Mouse (Mus musculus): ENCODE measurements around the gene Col19a1.
"Not testable (repeated sequence)": the region's sequence is repeated elsewhere in the genome, so short reads cannot be mapped to it uniquely, and the experiment has no call there.

Gene Col19a1

GRCm38 (mm10) chr1:24587141-24587541 lies at the start of gene Col19a1:
TSS of gene Col19a1 (minus strand) at chr1:24587472.
- no peak for DNase-seq (ENCODE audit: low spot score in 2 of 2)

GRCm38 (mm10) chr1:24633553-24634132 lies 46.4 kb upstream of the Col19a1 start:
- DNase-seq (ENCODE audit: low spot score in 2 of 2): no peak

- not testable (repeated sequence) for DNase-seq (ENCODE audit: low spot score in 2 of 2)
Observed at GRCm38 (mm10) chr1:24612556-24612955, 25.3 kb upstream of the Col19a1 start.

- DNase-seq (ENCODE audit: low spot score in 2 of 2): no peak
Observed at GRCm38 (mm10) chr1:24595096-24595495, 7.8 kb upstream of the Col19a1 start.

- DNase-seq (ENCODE audit: low spot score in 2 of 2): peak; percentile 31 to 64
Observed at GRCm38 (mm10) chr1:24586370-24587140, 717 bp downstream of the Col19a1 start.

GRCm38 (mm10) chr1:24572602-24573001 lies 14.7 kb downstream of the Col19a1 start:
- no peak for DNase-seq (ENCODE audit: low spot score in 2 of 2)

DNA sequence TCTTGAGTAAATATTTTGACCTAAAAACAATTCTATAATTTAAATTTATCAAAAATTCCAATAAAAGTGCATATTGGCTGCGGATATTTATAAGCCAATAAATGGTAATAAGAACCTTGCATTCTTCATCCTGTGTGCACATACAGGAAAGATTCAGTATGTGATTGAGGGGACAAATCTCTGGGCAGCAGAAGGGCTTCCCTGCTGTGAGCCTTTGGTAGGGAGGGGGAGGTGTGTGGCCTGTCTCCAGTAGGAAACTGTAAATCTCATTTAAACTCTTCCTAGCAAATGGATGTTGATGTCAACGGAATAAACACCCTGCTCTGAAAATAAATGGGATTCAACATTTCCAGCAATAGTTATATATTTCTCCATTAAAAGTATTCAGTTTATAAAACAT lies 23.2 kb downstream of the Col19a1 start:
- no peak for DNase-seq (ENCODE audit: low spot score in 2 of 2)

- DNase-seq (ENCODE audit: low spot score in 2 of 2): no peak
Observed at GRCm38 (mm10) chr1:24558005-24558404, 29.3 kb downstream of the Col19a1 start.

DNA sequence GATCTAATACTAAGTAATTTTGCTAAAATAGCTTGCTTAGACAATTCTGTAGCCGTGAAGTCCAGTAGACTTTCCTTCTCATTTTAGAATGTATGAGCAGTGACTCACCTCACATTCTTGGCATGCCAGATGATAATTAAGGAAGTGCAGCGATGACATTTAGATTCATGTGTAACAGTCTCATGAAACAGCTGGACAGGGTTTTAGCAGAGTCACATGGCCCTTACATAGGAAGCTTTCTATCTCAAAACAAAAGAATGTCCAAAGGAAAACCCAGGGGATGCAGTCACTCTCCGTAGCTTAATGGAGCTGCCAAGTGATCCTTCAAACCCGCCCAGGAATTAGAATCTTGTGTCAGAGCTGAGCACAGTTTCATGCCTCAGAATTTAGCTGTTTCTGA lies 33.8 kb downstream of the Col19a1 start:
- DNase-seq (ENCODE audit: low spot score in 2 of 2): no peak

DNA sequence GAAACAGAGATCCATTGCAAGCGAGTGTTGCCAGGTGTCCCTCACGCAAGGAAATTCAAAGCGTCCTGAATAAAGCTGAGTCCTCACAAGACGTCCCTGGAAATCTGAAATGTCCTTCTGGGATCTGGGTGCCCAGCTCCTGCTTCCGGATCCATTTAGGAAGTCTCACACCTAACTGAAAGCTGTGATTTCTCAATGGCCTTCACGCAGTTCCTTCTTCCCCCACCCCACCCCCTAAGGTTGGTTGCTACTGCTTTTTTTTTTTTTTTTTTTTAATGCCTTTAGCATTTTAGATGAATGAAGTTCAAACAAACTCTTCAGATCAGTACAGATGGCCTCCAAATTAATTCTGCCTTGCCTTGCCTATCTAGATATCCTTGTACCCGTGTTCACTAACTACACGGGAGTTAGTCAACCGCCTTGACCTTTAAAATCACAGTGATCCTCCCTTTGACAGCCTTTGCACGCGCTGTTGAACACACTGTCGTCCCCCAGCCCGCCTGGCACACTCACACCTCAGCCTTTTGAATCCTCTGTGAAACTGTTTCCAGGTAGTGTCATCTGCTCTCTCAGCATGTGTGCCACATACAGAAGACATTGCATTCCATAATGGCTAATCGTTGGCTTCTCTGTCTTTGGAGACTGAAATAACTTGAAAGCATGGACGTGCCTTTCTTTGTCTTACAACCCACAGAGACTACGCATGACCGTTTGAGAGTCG lies 36.6 kb downstream of the Col19a1 start:
- no peak for DNase-seq (ENCODE audit: low spot score in 2 of 2)

DNA sequence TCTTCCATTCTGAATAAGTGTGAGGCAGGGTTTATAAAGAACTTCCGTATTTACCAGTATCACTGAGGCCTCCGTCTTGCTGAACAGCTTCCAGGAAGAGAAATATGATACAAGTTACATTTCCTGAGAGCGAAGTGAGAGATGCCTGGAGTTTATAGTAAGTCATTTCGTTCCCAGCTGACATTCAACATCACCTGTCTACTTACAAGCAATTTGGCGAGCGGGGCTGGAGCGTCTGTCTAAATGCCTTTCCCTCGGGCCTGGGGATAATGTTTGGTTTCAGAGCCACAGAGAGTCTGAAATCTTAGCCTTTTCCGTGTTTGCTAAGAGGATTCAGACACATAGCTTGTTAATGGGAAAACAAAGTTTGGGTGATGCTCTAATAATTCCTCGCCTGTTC lies 37.2 kb downstream of the Col19a1 start:
- no peak for DNase-seq (ENCODE audit: low spot score in 2 of 2)

DNA sequence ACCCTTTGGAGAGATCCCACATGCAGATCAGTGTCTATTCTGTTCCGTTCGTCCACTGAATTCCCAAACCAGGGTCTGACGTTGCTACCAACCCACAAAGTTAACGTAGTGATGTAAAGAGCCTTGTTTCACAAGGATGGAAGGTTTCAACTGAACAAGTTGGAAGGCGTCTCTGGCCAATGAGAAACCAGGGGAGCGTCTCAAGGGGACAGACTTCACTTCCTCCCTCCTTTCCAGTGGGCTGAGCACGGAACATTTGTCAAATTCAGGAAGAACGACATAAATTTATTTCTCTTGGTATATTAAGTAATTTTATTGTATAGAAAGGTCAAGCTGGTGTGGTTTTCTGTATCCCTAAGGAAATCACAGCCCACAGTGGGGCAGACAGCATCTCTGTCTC lies 38.2 kb downstream of the Col19a1 start:
- no peak for DNase-seq (ENCODE audit: low spot score in 2 of 2)

- DNase-seq (ENCODE audit: low spot score in 2 of 2): no peak
Observed at GRCm38 (mm10) chr1:24547574-24547973, 39.7 kb downstream of the Col19a1 start.

- no peak for DNase-seq (ENCODE audit: low spot score in 2 of 2)
Observed at GRCm38 (mm10) chr1:24539852-24540251, 47.4 kb downstream of the Col19a1 start.

DNA sequence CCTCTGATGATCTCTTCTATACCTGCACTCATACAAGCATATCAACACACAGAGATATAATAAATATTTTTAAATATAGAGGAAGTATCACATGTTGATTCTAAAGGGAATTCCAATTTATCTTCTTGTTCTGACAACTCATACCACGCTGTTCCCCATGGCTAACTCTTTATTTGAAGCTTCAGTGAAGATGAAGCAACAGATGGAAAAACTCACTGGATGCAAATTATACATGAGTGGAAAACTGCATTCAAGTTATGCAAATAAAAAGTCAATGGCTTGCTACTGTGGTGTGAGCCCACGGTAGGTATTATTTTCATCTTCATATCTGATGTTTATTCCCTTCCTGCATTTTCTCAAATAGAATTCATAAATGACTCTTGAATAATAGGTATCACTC lies 60.1 kb downstream of the Col19a1 start:
- no peak for DNase-seq (ENCODE audit: low spot score in 2 of 2)

DNA sequence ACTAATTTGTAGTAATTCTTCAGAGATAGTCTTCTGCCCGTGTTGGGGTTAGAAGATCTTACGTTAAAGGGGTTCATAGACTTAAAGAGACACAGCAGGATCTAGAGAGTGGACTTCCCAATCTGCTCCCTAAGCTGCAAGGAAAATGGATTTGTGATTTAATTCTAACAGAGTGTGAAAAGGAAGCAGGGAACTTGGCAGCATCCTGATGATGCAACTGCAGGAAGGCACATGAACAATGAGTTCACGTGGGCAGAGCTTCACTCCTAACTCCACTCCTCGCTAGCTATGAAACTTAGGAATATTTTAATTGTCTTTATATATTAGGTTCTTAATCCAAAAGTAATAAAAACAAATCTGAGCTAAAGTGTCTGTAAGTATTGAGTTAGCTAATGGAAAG lies 69.8 kb downstream of the Col19a1 start:
- no peak for DNase-seq (ENCODE audit: low spot score in 2 of 2)

GRCm38 (mm10) chr1:24515341-24515740 lies 71.9 kb downstream of the Col19a1 start:
- no peak for DNase-seq (ENCODE audit: low spot score in 2 of 2)

GRCm38 (mm10) chr1:24511536-24511935 lies 75.7 kb downstream of the Col19a1 start:
- DNase-seq (ENCODE audit: low spot score in 2 of 2): no peak

- no peak for DNase-seq (ENCODE audit: low spot score in 2 of 2)
Observed at GRCm38 (mm10) chr1:24495400-24495799, 91.9 kb downstream of the Col19a1 start.

DNA sequence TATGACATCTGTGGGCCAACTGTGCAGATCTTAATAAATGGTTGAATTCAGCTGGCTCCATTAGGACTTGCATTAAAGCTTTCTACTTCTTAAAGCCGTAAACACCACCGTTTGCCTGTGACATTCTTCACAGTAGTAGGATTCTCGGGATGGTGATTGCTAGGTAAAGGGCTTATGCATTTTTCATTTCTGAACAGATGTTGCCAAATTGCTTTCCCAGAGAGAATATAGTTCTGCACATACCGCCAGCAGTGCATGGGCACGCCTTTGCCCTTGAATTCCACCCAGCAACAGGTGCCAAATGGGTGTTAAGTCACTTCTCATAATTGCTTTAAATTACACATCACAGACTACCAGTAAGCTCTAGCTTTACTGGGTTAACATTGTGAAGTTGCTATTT lies 103.1 kb downstream of the Col19a1 start:
- DNase-seq (ENCODE audit: low spot score in 2 of 2): no peak

GRCm38 (mm10) chr1:24471096-24471710 lies 116.1 kb downstream of the Col19a1 start:
- no peak for DNase-seq (ENCODE audit: low spot score in 2 of 2)

- DNase-seq (ENCODE audit: low spot score in 2 of 2): no peak
Observed at GRCm38 (mm10) chr1:24470633-24471032, 116.6 kb downstream of the Col19a1 start.

Data from urinary bladder, postnatal 4 days (tissue).